8 mouse cellular contexts compared by ENCODE assay signal in the genomic region with DNA sequence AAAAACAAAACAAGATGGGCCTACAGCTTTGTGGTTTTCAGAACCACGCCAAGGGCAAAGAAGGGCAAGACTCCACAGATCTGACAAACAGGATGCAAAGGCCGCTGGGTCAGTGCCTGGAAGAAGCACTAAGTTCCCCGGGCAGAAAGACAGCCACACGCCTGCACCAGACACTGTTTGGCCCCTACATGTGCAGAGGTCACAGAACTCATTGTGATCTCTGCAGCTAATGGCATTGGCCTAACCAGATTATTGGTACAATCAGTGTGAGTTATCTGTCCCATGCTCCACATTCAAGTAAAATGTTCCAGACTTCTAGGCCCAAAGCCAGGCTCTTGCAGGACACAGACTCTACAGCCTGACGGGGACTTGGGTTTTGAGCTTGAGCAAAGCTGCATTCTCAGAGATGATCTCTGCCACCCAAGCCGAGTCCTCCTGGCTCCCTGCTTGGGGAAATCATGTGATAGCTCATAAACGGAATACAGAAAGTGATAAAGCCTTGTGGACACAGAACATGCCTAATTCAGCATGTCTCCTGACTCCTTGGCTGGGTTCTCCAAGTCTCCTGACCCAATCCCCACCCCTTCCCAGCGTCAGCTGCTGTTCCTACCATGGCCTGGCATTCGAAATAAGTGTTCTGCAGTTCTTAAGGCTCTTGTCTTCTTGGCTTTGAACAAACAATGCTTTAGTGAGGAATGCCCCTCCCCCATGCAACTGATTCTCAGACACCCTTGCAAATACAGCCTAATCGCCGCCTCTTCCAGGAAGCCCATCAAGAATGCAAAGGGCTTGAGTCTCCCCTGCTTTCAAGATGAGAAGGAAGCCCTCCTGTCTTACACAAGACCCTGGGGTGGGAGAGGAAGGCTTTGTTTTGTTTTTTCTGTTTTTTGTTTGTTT. TPM values are rescaled to one million over a fixed set of nuclear protein-coding genes. Genes with fewer than 3 reads are reported as not detected.
DNase-seq lines count a peak whose midpoint lies in the region.
"Had no signal": no experiment of that assay in that cellular context is flagged by ENCODE, and none has a peak within 500 bp of the region (broad histone marks: within the 10 kb centered on the region; RNA-seq: fewer than 3 reads in every experiment).

No protein-coding gene starts in this region.

- intact Hi-C loops in left cerebral cortex, postnatal 10 days (cut with DNase I): no loop called here

- peak; percentile 37 to 68 for DNase-seq in urinary bladder, postnatal 36 days (ENCODE audit: low spot score in 2 of 2)
- DNase-seq in urinary bladder, postnatal 25 days (ENCODE audit: low spot score): no peak
- DNase-seq in heart, adult 18-20 months: peak; percentile 67 to 75
- DNase-seq in kidney, adult 9 months: peak; percentile 57
- no peak for DNase-seq in left cerebral cortex, postnatal 10 days (ENCODE audit: extremely low spot score in 1 of 2, low spot score in 2 of 2)
- no peak for DNase-seq in cerebellum, postnatal 4 days (ENCODE audit: low spot score in 2 of 2)
- no peak for DNase-seq in Muller cell, postnatal 12 days (ENCODE audit: inconsistent ontology term)
- DNase-seq: lung, embryonic 14.5 days had no signal

RNA-seq across cellular contexts. Expression of a gene that starts 20.1 kb away (rescaled TPM):
- total RNA-seq in heart, adult 18-20 months (2021): 10 to 100 TPM; 45.6 to 47.9 TPM
- 10 to 100 TPM; 72.5 to 93.3 TPM for total RNA-seq in left cerebral cortex, postnatal 10 days (2021)

Comparison
In these comparisons a context has a peak if more than half of its experiments do, and no peak if none do; other contexts are left out.
1. DNase-seq: peak in urinary bladder, postnatal 36 days (2 of 2), heart, adult 18-20 months (2 of 2) and kidney, adult 9 months (single experiment); none in urinary bladder, postnatal 25 days (single experiment), left cerebral cortex, postnatal 10 days (0 of 2), cerebellum, postnatal 4 days (0 of 2) and Muller cell, postnatal 12 days (single experiment).